Mouse (Mus musculus) ES-E14 (cell line): Measurements from ENCODE around the gene Crabp2. TPM values are rescaled to one million over a fixed set of nuclear protein-coding genes. Genes with fewer than 3 reads are reported as not detected.

Experiments
- DNase-seq: peaks from one replicate; pipeline ENCODE4 v3.0.0-alpha.2; 2013; ENCODE audit warnings: low read depth, low spot score
- H3K27ac ChIP-seq: 2 replicates; pipeline ENCODE4 v1.5.1; 2012; ENCODE audit warnings: low read depth, mild to moderate bottlenecking, low read length, moderate library complexity, mixed read lengths; ENCODE audit not compliant: poor library complexity, insufficient read depth, severe bottlenecking
- H3K36me3 ChIP-seq: 2 replicates; pipeline ENCODE4 v1.6.1; 2012; ENCODE audit warnings: mild to moderate bottlenecking, low read length, moderate library complexity, mixed read lengths; ENCODE audit not compliant: control insufficient read depth, poor library complexity, insufficient read depth, severe bottlenecking
- H3K4me1 ChIP-seq, 2 experiments: fragments of 150-350 bp in 1 of 2; sonication (generic) in 1 of 2; 2 replicates each; pipeline ENCODE4 v1.6.1; 2012; ENCODE audit warnings: low read length in 2 of 2, mild to moderate bottlenecking in 1 of 2, mixed read lengths in 1 of 2; ENCODE audit not compliant: control insufficient read depth in 2 of 2, insufficient read depth in 2 of 2, poor library complexity in 1 of 2
- H3K4me3 ChIP-seq, 2 experiments: fragments of 150-350 bp in 1 of 2; sonication (generic) in 1 of 2; 2 replicates each; pipeline ENCODE4 v1.5.1; 2012; ENCODE audit warnings: low read length in 2 of 2, low read depth in 1 of 2, mild to moderate bottlenecking in 1 of 2, mixed read lengths in 1 of 2; ENCODE audit not compliant: insufficient read depth in 1 of 2, poor library complexity in 1 of 2, severe bottlenecking in 1 of 2
- H3K9ac ChIP-seq: 2 replicates; pipeline ENCODE4 v1.6.1; 2012; ENCODE audit warnings: low read depth, mild to moderate bottlenecking, low read length, mixed read lengths; ENCODE audit not compliant: poor library complexity, insufficient read depth, severe bottlenecking
- H3K9me3 ChIP-seq: fragments of 150-350 bp; sonication (generic); 2 replicates; pipeline ENCODE4 v1.6.1; 2012; ENCODE audit warnings: low read depth, mild to moderate bottlenecking, low read length; ENCODE audit not compliant: control insufficient read depth, insufficient read depth
- CHD2 ChIP-seq: IDR thresholded peaks from 2 replicates; pipeline ENCODE4 v1.6.1; 2014; ENCODE audit warnings: mild to moderate bottlenecking, low read depth, low read length, inconsistent platforms
- HCFC1 ChIP-seq: IDR thresholded peaks from 2 replicates; pipeline ENCODE4 v1.6.1; 2012; ENCODE audit warnings: low read length, inconsistent platforms, borderline replicate concordance; ENCODE audit not compliant: insufficient read depth
- MAFK ChIP-seq: IDR thresholded peaks from 2 replicates; pipeline ENCODE4 v1.6.1; 2014; ENCODE audit warnings: mild to moderate bottlenecking, low read depth, low read length, inconsistent platforms; ENCODE audit not compliant: insufficient read depth
- ZC3H11A ChIP-seq: IDR thresholded peaks from 2 replicates; pipeline ENCODE4 v1.6.1; 2012; ENCODE audit warnings: low read depth, mild to moderate bottlenecking, inconsistent platforms, low read length, borderline replicate concordance
- ZNF384 ChIP-seq: IDR thresholded peaks from 2 replicates; pipeline ENCODE4 v1.6.1; 2012; ENCODE audit warnings: low read depth, low read length, inconsistent platforms
- in situ Hi-C, 2 experiments: fragments of 600-800 bp; cut with MboI; formaldehyde crosslinking; loops; one replicate each; pipeline ENCODE4 v1.15.1; 2025; ENCODE audit warnings: low sequenced_read_pairs in 2 of 2, inconsistent platforms in 1 of 2; ENCODE audit not compliant: unreplicated experiment in 2 of 2
- total RNA-seq: library from RNA; depleted of rRNA; stranded (reverse); fragments of 300-350 nt; gene quantifications from 2 replicates; pipeline ENCODE4 v1.2.3, GENCODE M21; 2012

The Crabp2 gene
- total RNA-seq, 1 experiment, result 19.7 TPM

DNA sequence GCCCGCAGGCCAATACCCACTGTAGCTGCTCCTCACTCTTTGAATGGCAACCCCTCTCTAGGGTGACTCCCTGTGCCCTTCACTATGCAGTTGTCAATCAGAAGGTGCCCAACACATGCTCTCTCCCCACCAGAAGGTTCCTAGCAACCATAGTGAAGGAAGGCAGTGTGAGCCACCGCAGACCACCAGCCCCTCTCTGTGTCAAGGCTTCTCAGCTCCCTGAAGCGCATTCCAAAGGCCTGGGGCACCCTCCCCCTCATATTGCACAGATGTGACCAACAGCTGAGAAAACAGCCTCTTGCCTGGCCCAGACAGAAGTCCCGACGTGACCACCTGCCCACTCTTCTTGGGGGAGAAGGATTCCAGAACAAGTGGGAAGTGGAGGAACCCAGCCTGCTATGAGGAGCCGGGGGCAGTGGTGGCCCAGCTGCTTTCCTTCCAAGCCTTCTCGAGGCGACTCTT, 23.8 kb downstream of the Crabp2 start:
- Histone ChIP-seq H3K27ac (no peak overlapping the region), H3K9ac (0 out of 2 replicates have a peak overlapping the region, but pooled peaks have one; percentile 13), H3K9me3 (no peaks in the 10 kb centered on the region), H3K36me3 (no peaks in the 10 kb centered on the region), H3K4me3 (peak overlapping the region; percentile 18 to 68; a peak in 3 of 4 replicates), H3K4me1 (peaks cover 7 to 19% of the 10 kb centered on the region in 2 experiments; a peak in 3 of 4 replicates)
- no peak for DNase-seq
- in situ Hi-C loops, result no loop called here
- TF ChIP-seq MAFK (no peak), ZC3H11A (no peak), HCFC1 (no peak), CHD2 (no peak), ZNF384 (no peak)

DNA sequence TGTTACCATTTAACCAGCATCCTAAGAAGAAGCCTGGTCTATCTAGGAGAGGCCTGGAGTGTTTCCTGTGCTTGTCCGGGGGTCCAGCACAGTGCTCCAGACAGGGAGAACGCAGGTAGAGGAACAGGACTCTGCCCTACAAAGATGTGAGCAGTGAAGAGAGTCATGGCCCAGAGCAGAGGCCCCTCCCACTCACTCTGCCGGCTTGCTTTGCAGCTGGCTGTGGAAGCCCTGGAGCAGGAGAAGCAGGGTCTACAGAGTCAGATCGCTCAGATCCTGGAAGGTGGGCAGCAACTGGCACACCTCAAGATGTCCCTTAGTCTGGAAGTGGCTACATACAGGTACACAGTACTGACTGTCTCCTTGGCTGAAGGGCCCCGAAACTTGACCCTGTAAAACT, 24.3 kb downstream of the Crabp2 start:
- TF ChIP-seq CHD2 (no peak), HCFC1 (no peak), ZC3H11A (no peak), MAFK (no peak), ZNF384 (no peak)
- Histone ChIP-seq H3K4me3 (0 out of 4 replicates have a peak overlapping the region, but pooled peaks of 1 of the 2 experiments have one; percentile 18), H3K27ac (no peak overlapping the region), H3K9me3 (no peaks in the 10 kb centered on the region), H3K36me3 (no peaks in the 10 kb centered on the region), H3K9ac (no peak overlapping the region), H3K4me1 (peaks cover 7 to 19% of the 10 kb centered on the region in 2 experiments; a peak in 3 of 4 replicates)
- no peak for DNase-seq
- in situ Hi-C loops, result no loop called here

DNA sequence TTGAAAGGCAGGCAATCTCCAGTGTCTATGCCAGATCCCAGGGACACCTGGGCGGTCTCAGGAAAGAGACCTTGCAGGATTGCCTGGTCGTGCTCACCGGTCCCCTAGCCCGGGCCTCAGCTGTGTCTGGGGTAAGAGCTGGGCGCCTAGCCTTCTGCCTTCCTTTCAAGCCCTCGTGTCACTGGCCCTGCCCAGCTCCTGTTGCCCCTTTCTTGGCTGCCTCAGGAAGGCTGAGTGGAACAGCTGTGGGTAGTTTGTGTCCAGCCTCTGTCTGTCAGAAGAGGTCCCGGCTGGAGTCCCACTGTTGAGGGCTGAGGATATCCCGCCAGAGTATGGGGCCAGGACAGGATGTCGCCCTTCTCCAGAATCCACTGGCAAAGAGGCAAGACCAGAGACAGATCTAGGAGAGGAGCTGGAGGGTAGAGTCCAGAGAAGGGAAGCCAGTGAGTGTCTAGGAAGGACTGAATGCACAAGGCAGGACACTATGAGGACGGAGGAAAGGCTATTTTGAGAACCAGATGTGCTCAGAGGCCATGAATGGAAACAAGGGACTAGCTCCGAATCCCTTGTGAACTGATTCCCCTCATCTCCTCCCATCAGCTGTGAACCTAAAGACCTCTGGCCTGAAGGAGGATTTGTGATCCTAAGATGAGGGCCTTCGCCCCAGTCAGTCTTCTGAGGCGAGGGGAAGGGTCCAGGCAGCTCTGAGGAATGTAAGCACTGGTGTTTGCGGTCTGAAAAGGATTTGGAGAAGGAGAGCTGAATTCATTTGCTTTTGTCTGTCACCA, 25.3 kb downstream of the Crabp2 start:
- Histone ChIP-seq H3K27ac (no peak overlapping the region), H3K9ac (no peak overlapping the region), H3K4me3 (peak overlapping the region in 1 of 2 experiments; percentile 10; a peak in 1 of 4 replicates), H3K9me3 (no peaks in the 10 kb centered on the region), H3K36me3 (no peaks in the 10 kb centered on the region), H3K4me1 (peaks cover 7 to 19% of the 10 kb centered on the region in 2 experiments; a peak in 3 of 4 replicates)
- DNase-seq, result no peak
- in situ Hi-C loops, result no loop called here
- TF ChIP-seq CHD2 (no peak), HCFC1 (0 out of 2 replicates have a peak, but pooled peaks have one; percentile 26)

DNA sequence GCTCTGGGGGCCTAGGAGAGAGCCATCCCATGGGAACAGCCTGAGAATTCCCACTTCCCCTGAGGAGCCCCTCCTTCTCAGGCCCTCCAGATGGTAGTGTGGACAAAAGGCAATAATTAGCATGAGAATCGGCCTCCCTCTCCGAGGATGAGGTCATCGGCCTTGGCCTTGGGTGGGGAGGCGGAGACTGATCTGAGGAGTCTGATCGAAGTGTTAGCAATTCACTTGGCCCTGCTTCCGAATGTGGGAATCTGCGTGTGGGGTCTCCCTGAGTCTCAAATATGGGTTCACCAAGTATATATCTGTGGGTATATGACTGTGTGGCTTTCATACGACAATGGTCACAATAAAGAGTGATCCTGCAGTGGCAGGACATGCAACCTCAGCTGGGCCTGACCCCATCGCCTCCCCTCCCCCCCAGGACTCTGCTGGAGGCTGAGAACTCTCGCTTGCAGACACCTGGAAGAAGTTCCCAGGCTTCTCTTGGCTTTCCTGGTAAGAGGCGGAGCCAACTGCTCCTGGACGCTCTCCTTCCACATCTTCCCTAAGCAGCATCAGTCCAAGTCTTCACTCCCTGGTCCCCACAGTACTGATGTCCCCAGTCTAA, 26.0 kb downstream of the Crabp2 start:
- Histone ChIP-seq H3K4me3 (peak overlapping the region in 1 of 2 experiments; percentile 35; a peak in 2 of 4 replicates), H3K9me3 (no peaks in the 10 kb centered on the region), H3K9ac (no peak overlapping the region), H3K4me1 (peaks cover 7 to 19% of the 10 kb centered on the region in 2 experiments; a peak in 3 of 4 replicates), H3K27ac (no peak overlapping the region), H3K36me3 (no peaks in the 10 kb centered on the region)
- TF ChIP-seq CHD2 (no peak; the same call in 1 of the 2 replicates), HCFC1 (0 out of 2 replicates have a peak, but pooled peaks have one; percentile 0)
- in situ Hi-C loops, result no loop called here
- peak; percentile 99 for DNase-seq
